Mouse (Mus musculus) kidney, embryonic 16.5 days (tissue): ENCODE measurements around the gene Atxn7l1. TPM values are rescaled to one million over a fixed set of nuclear protein-coding genes. Genes with fewer than 3 reads are reported as not detected.
"Not testable (repeated sequence)": the region's sequence is repeated elsewhere in the genome, so short reads cannot be mapped to it uniquely, and the experiment has no call there.

Experiments used
- ATAC-seq: fragments of 200-750 bp; cut with Nextera tagmentation; 2 replicates; pipeline ENCODE4 v1.8.0; 2017; ENCODE audit warnings: moderate TSS enrichment; ENCODE audit not compliant: low FRiP score, low TSS enrichment
- H3K27ac ChIP-seq: fragments of 300-500 bp; sonication (generic); 2 replicates; pipeline ENCODE4 v1.5.1; 2014; ENCODE audit warnings: low read length
- H3K27me3 ChIP-seq: fragments of 300-500 bp; sonication (generic); 2 replicates; pipeline ENCODE4 v1.6.1; 2014; ENCODE audit warnings: low read length, control low read depth, mixed read lengths; ENCODE audit not compliant: insufficient read depth
- H3K36me3 ChIP-seq: fragments of 300-500 bp; sonication (generic); 2 replicates; pipeline ENCODE4 v1.6.1; 2014; ENCODE audit warnings: low read length, control low read depth, mixed read lengths; ENCODE audit not compliant: insufficient read depth
- H3K4me1 ChIP-seq: fragments of 300-500 bp; sonication (generic); 2 replicates; pipeline ENCODE4 v1.6.1; 2014; ENCODE audit warnings: low read length, control low read depth, mixed read lengths; ENCODE audit not compliant: insufficient read depth
- H3K4me2 ChIP-seq: fragments of 300-500 bp; sonication (generic); replicated peaks from 2 replicates; pipeline ENCODE4 v1.6.1; 2014; ENCODE audit warnings: low read depth, low read length
- H3K4me3 ChIP-seq: fragments of 300-500 bp; sonication (generic); 2 replicates; pipeline ENCODE4 v1.5.1; 2014; ENCODE audit warnings: mild to moderate bottlenecking, low read length
- H3K9ac ChIP-seq: fragments of 300-500 bp; sonication (generic); replicated peaks from 2 replicates; pipeline ENCODE4 v1.6.1; 2014; ENCODE audit warnings: low read length
- H3K9me3 ChIP-seq: fragments of 300-500 bp; sonication (generic); 2 replicates; pipeline ENCODE4 v1.6.1; 2016; ENCODE audit warnings: low read length, control low read depth
- WGBS: fragments of 180-500 bp; shearing (Covaris S2); extraction: QIAGEN DNeasy Blood & Tissue Kit; methylation state at CpG from one replicate; pipeline ENCODE4 v1.1.7; 2014; 5-methylcytosine and 5-hydroxymethylcytosine counted together
- polyA plus RNA-seq: library from polyadenylated mRNA; unstranded; fragments of >200 nt; fragmentation: Nextera tagmentation; extraction: Ambion mirVana; gene quantifications from 2 replicates; pipeline ENCODE4 v1.2.1, GENCODE M21; 2015

Atxn7l1 gene
- polyA plus RNA-seq, 1 experiment from 2014 or later, result 9.9 TPM

GRCm38 (mm10) chr12:33164019-33164418, 16.5 kb downstream of the Atxn7l1 start:
- not testable (repeated sequence) for H3K27ac ChIP-seq, H3K9me3 ChIP-seq, H3K4me1 ChIP-seq, H3K4me3 ChIP-seq, H3K4me2 ChIP-seq, ATAC-seq, H3K36me3 ChIP-seq, H3K9ac ChIP-seq, H3K27me3 ChIP-seq
- WGBS, result 94% methylated on average over 5 of the region's 5 CpGs

GRCm38 (mm10) chr12:33166712-33167111, 19.2 kb downstream of the Atxn7l1 start:
- Histone ChIP-seq H3K9me3 (no peaks in the 10 kb centered on the region), H3K4me3 (no peak overlapping the region), H3K9ac (no peak overlapping the region), H3K4me1 (peaks cover 9% of the 10 kb centered on the region), H3K27ac (no peak overlapping the region), H3K4me2 (no peak overlapping the region), H3K27me3 (no peaks in the 10 kb centered on the region), H3K36me3 (no peaks in the 10 kb centered on the region)
- 57% methylated on average over 8 of the region's 8 CpGs for WGBS
- no peak for ATAC-seq

- H3K27me3 ChIP-seq, result no peaks in the 10 kb centered on the region
- no peaks in the 10 kb centered on the region for H3K9me3 ChIP-seq
- no peak overlapping the region for H3K27ac ChIP-seq
- no peak overlapping the region for H3K4me2 ChIP-seq
- 59% methylated on average over 5 of the region's 5 CpGs for WGBS
- no peak for ATAC-seq
- no peaks in the 10 kb centered on the region for H3K36me3 ChIP-seq
- H3K4me1 ChIP-seq, result peaks cover 4% of the 10 kb centered on the region
- H3K9ac ChIP-seq, result no peak overlapping the region
- H3K4me3 ChIP-seq, result no peak overlapping the region
Observed at GRCm38 (mm10) chr12:33167545-33167944, 20.1 kb downstream of the Atxn7l1 start.

GRCm38 (mm10) chr12:33168491-33168890, 21.0 kb downstream of the Atxn7l1 start:
- no peak overlapping the region for H3K27ac ChIP-seq
- H3K9ac ChIP-seq, result no peak overlapping the region
- H3K9me3 ChIP-seq, result no peaks in the 10 kb centered on the region

GRCm38 (mm10) chr12:33169777-33170494, 22.4 kb downstream of the Atxn7l1 start:
- Histone ChIP-seq H3K27me3 (no peaks in the 10 kb centered on the region), H3K9me3 (no peaks in the 10 kb centered on the region), H3K4me1 (peaks cover 10% of the 10 kb centered on the region), H3K4me3 (no peak overlapping the region), H3K36me3 (no peaks in the 10 kb centered on the region), H3K27ac (no peak overlapping the region), H3K4me2 (no peak overlapping the region), H3K9ac (no peak overlapping the region)
- no peak for ATAC-seq
- 91% methylated on average over 11 of the region's 11 CpGs for WGBS

More at GRCm38 (mm10) chr12:33168491-33168890, 21.0 kb downstream of the Atxn7l1 start:
- no peak overlapping the region for H3K4me2 ChIP-seq
- no peaks in the 10 kb centered on the region for H3K4me1 ChIP-seq
- H3K27me3 ChIP-seq, result no peaks in the 10 kb centered on the region
- ATAC-seq, result no peak
- H3K4me3 ChIP-seq, result no peak overlapping the region
- 96% methylated on average over 2 of the region's 2 CpGs for WGBS
- no peaks in the 10 kb centered on the region for H3K36me3 ChIP-seq

DNA sequence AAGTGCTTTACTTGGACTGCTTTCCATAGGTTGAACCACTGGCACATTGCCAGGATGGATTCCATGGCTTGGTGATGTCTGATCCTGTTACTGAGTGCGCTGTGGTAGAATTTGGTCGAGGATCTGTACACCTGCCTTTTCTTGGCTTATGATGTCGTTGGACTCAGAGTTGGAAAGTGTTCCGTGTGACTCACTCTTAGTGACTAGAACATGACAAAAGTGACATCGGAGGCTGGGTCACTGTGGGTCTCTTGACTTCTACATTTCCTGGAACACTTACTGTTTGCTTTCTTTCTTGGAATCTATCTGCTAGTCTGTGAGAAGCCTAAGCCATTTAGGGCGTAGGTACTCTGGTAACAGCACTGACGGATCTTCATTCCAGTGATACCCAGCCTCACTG, 23.3 kb downstream of the Atxn7l1 start:
- Histone ChIP-seq H3K4me2 (no peak overlapping the region), H3K36me3 (no peaks in the 10 kb centered on the region), H3K4me3 (no peak overlapping the region), H3K27me3 (no peaks in the 10 kb centered on the region), H3K27ac (no peak overlapping the region), H3K9me3 (no peaks in the 10 kb centered on the region), H3K9ac (no peak overlapping the region), H3K4me1 (peaks cover 19% of the 10 kb centered on the region)
- ATAC-seq, result no peak
- WGBS, result 89% methylated on average over 7 of the region's 7 CpGs

- H3K27me3 ChIP-seq, result no peaks in the 10 kb centered on the region
- H3K9ac ChIP-seq, result no peak overlapping the region
- no peaks in the 10 kb centered on the region for H3K9me3 ChIP-seq
- no peak overlapping the region for H3K4me2 ChIP-seq
- no peak overlapping the region for H3K4me3 ChIP-seq
- WGBS, result 83% methylated on average over 9 of the region's 9 CpGs
- H3K4me1 ChIP-seq, result peaks cover 28% of the 10 kb centered on the region
- ATAC-seq, result no peak
- H3K36me3 ChIP-seq, result no peaks in the 10 kb centered on the region
- no peak overlapping the region for H3K27ac ChIP-seq
Observed at GRCm38 (mm10) chr12:33172926-33173325, 25.4 kb downstream of the Atxn7l1 start.

GRCm38 (mm10) chr12:33173720-33174141, 26.2 kb downstream of the Atxn7l1 start:
- no peak overlapping the region for H3K27ac ChIP-seq
- no peak overlapping the region for H3K4me2 ChIP-seq
- no peak overlapping the region for H3K9ac ChIP-seq
- WGBS, result 91% methylated on average over 8 of the region's 8 CpGs
- no peaks in the 10 kb centered on the region for H3K27me3 ChIP-seq
- H3K4me3 ChIP-seq, result no peak overlapping the region
- ATAC-seq, result no peak
- H3K4me1 ChIP-seq, result peaks cover 28% of the 10 kb centered on the region
- no peaks in the 10 kb centered on the region for H3K9me3 ChIP-seq
- no peaks in the 10 kb centered on the region for H3K36me3 ChIP-seq

- no peak overlapping the region for H3K27ac ChIP-seq
- 58% methylated on average over 7 of the region's 7 CpGs for WGBS
- peak; percentile 9; the same call in 1 of the 2 replicates for ATAC-seq
- no peak overlapping the region for H3K4me2 ChIP-seq
- no peaks in the 10 kb centered on the region for H3K9me3 ChIP-seq
- H3K36me3 ChIP-seq, result no peaks in the 10 kb centered on the region
- no peak overlapping the region for H3K4me3 ChIP-seq
- peaks cover 28% of the 10 kb centered on the region for H3K4me1 ChIP-seq
- no peaks in the 10 kb centered on the region for H3K27me3 ChIP-seq
- no peak overlapping the region for H3K9ac ChIP-seq
Observed at GRCm38 (mm10) chr12:33174171-33174570, 26.7 kb downstream of the Atxn7l1 start.

GRCm38 (mm10) chr12:33174675-33175357, 27.3 kb downstream of the Atxn7l1 start:
- ATAC-seq, result peak; percentile 33; the same call in 1 of the 2 replicates
- H3K4me3 ChIP-seq, result no peak overlapping the region
- no peak overlapping the region for H3K4me2 ChIP-seq
- H3K4me1 ChIP-seq, result peaks cover 28% of the 10 kb centered on the region
- H3K9me3 ChIP-seq, result no peaks in the 10 kb centered on the region
- H3K9ac ChIP-seq, result no peak overlapping the region
- 62% methylated on average over 10 of the region's 10 CpGs for WGBS
- H3K36me3 ChIP-seq, result no peaks in the 10 kb centered on the region
- H3K27ac ChIP-seq, result no peak overlapping the region
- no peaks in the 10 kb centered on the region for H3K27me3 ChIP-seq
